Mouse (Mus musculus) liver, adult 2 months (tissue): Measurements from ENCODE around the gene Armh3.

Experiments used
- CTCF ChIP-seq: fragments of 200-500 bp; IDR thresholded peaks from 2 replicates; pipeline ENCODE4 v1.5.1; 2011; ENCODE audit warnings: low read depth, low read length, control low read depth
- POLR2A ChIP-seq: fragments of 200-500 bp; IDR thresholded peaks from 2 replicates; pipeline ENCODE4 v1.6.1; 2011; ENCODE audit warnings: low read length, control low read depth; ENCODE audit not compliant: insufficient read depth; ENCODE audit errors: extremely low read depth

DNA sequence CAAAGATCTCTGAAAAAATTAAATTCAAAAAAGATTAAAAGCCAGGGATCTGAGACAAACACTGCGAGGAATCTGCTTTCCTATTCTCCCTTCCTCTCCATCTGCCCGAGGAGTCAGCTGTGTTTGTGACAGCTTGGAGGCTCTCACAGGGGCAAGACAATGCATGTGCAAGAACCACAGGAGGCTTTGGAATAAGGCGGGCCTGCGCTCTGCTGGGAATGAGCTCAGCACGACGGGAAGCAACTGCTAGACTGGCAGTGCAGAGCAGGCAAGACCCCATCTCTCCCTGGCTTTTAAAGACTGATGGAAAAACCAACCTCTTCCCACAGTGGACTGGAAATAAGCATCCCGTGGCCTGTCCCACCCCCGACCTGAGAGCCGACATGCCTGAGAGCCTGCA is 60.8 kb downstream of the Armh3 start:
- no peak for TF ChIP-seq CTCF
- TF ChIP-seq POLR2A = no peak
